Mouse (Mus musculus) heart, postnatal 0 days (tissue): ENCODE measurements at regions not wholly inside any gene's neighbourhood (a gene's known extent, or its start where the extent isn't known, plus 50 kb on each side); places are given as distances from the start of the nearest gene placed in this dataset.

Experiments
- ATAC-seq: fragments of 200-750 bp; cut with Nextera tagmentation; 2 replicates; pipeline ENCODE4 v1.8.0; 2017; ENCODE audit warnings: low read depth, moderate number of reproducible peaks, moderate library complexity; ENCODE audit not compliant: insufficient read depth
- DNase-seq: peaks from one replicate; pipeline ENCODE4 v3.0.0-alpha.2; 2016; ENCODE audit warnings: low spot score
- H3K27ac ChIP-seq: fragments of 300-500 bp; sonication (generic); 2 replicates; pipeline ENCODE4 v1.5.1; 2014; ENCODE audit warnings: low read depth, mild to moderate bottlenecking
- H3K27me3 ChIP-seq: fragments of 300-500 bp; sonication (generic); 2 replicates; pipeline ENCODE4 v1.6.1; 2014; ENCODE audit warnings: low read length, mixed read lengths; ENCODE audit not compliant: control insufficient read depth, insufficient read depth
- H3K36me3 ChIP-seq: fragments of 300-500 bp; sonication (generic); replicated peaks from 2 replicates; pipeline ENCODE4 v1.6.1; 2014; ENCODE audit warnings: low read length, mixed read lengths; ENCODE audit not compliant: control insufficient read depth, insufficient read depth
- H3K4me1 ChIP-seq: fragments of 300-500 bp; sonication (generic); 2 replicates; pipeline ENCODE4 v1.6.1; 2014; ENCODE audit warnings: antibody characterized with exemption; ENCODE audit not compliant: control insufficient read depth, insufficient read depth
- H3K4me2 ChIP-seq: fragments of 300-500 bp; sonication (generic); 2 replicates; pipeline ENCODE4 v1.6.1; 2014; ENCODE audit warnings: low read depth, mild to moderate bottlenecking, low read length, moderate library complexity
- H3K4me3 ChIP-seq: fragments of 300-500 bp; sonication (generic); 2 replicates; pipeline ENCODE4 v1.5.1; 2014; ENCODE audit warnings: low read depth, low read length
- H3K9ac ChIP-seq: fragments of 300-500 bp; sonication (generic); replicated peaks from 2 replicates; pipeline ENCODE4 v1.6.1; 2014; ENCODE audit warnings: low read depth, low read length, mixed read lengths
- H3K9me3 ChIP-seq: fragments of 300-500 bp; sonication (generic); replicated peaks from 2 replicates; pipeline ENCODE4 v1.6.1; 2016; ENCODE audit warnings: low read length; ENCODE audit not compliant: control insufficient read depth
- CTCF ChIP-seq: IDR thresholded peaks from 2 replicates; pipeline ENCODE4 v1.5.1; 2016; ENCODE audit warnings: antibody characterized with exemption, control low read depth, low read depth
- EP300 ChIP-seq: IDR thresholded peaks from 2 replicates; pipeline ENCODE4 v1.6.1; 2016; ENCODE audit warnings: antibody characterized with exemption, low read depth
- WGBS: fragments of 180-500 bp; shearing (Covaris S2); extraction: QIAGEN DNeasy Blood & Tissue Kit; methylation state at CpG from one replicate; pipeline ENCODE4 v1.1.7; 2014; 5-methylcytosine and 5-hydroxymethylcytosine counted together

DNA sequence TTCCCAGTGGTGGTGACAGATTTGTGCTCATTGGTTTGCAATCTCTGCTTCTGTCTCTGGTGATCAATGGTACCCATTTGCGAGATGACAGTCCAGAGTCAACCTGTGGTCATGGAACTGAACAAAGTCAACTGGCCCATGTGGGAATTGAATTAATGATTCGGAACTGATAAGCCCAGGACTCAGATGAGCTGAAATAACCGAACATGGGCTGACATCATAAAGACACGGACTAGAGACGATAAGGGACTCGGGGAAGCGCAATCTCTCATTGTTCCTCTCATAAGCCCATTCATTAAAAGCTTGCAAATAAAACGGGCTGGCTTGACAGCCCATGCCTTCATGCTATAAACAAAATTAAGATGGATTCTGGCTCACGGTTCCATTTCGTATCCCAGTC is 70.8 kb upstream of the Plcz1 start:
- 86% methylated on average over 10 of the region's 10 CpGs for WGBS
- Histone ChIP-seq H3K9me3 (no peaks in the 10 kb centered on the region), H3K36me3 (no peaks in the 10 kb centered on the region), H3K27ac (no peak overlapping the region), H3K4me2 (no peak overlapping the region), H3K4me1 (no peaks in the 10 kb centered on the region), H3K9ac (no peak overlapping the region), H3K4me3 (no peak overlapping the region), H3K27me3 (no peaks in the 10 kb centered on the region)
- ATAC-seq (no peak), DNase-seq (no peak)
- TF ChIP-seq EP300: no peak
- no peak for TF ChIP-seq CTCF

DNA sequence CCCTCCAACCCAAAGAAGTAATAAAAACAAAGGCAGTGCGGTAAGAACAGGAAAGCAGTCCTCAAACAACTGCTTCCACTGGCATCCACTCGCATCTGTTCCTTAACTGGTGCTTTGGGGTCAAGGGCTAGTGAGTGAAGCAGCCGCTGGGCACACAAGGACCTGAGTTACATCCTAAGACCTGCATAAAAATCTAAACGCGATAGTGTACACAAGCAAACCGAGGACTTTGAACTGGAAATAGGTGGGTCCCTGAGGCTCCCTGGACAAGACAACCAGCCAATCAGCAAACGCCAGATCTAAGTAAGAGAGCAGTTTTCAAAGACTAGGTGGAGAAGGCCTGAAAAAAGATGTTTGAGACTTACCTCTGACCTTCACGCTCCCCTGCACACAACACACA is 66.8 kb upstream of the Plcz1 start:
- H3K27me3 ChIP-seq: no peaks in the 10 kb centered on the region
- DNase-seq: no peak
- ATAC-seq: no peak
- TF ChIP-seq CTCF (no peak), EP300 (no peak)
- no peak overlapping the region for H3K9ac ChIP-seq
- H3K4me2 ChIP-seq: no peak overlapping the region
- no peaks in the 10 kb centered on the region for H3K36me3 ChIP-seq
- no peak overlapping the region for H3K4me3 ChIP-seq
- no peak overlapping the region for H3K27ac ChIP-seq
- no peaks in the 10 kb centered on the region for H3K4me1 ChIP-seq
- 56% methylated on average over 8 of the region's 8 CpGs for WGBS
- H3K9me3 ChIP-seq: no peaks in the 10 kb centered on the region

DNA sequence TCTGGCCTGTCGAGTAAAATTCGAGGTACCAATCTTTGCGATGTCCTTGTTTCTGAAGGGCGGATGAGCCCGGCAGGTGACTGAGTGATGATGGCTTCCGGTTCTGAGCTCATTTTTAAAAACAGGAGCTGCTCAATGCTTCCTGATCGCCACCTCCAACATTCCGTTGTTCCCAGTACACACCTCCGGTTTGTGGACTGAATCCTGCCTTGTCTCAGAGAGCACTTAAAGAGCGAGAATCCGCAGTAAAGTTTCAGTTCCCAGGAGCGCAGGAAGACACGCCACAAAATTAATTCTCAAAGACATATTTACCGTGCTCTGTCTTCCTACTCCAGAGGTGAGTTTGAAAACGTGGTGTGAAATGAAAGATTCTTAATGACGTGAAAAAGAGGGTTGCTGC is 66.4 kb upstream of the Plcz1 start:
- Histone ChIP-seq H3K4me2 (no peak overlapping the region), H3K9me3 (no peaks in the 10 kb centered on the region), H3K4me1 (no peaks in the 10 kb centered on the region), H3K27ac (no peak overlapping the region), H3K27me3 (no peaks in the 10 kb centered on the region), H3K36me3 (no peaks in the 10 kb centered on the region), H3K4me3 (no peak overlapping the region), H3K9ac (no peak overlapping the region)
- WGBS: 74% methylated on average over 16 of the region's 16 CpGs
- TF ChIP-seq CTCF (no peak), EP300 (no peak)
- no peak for ATAC-seq
- no peak for DNase-seq

DNA sequence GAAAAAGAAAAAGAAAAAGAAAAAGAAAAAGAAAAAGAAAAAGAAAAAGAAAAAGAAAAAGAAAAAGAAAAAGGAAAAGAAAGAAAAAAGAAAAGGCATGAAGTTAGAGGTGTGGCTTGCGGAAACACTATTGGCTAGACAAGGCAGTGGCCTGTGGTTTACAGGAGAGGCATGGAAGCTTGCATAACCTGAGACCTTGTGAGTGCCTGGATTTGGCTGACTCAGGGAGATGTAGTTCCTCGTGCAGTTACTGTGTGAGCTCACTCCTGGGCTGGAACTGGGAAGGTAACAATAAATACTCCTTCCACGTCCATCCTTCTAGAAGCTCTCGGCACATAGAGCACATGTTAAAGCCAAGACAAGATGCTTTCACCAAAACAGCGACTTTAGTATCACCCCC is 64.9 kb upstream of the Plcz1 start:
- DNase-seq: no peak
- ATAC-seq: no peak
- TF ChIP-seq EP300: no peak
- no peak for TF ChIP-seq CTCF
- H3K4me1 ChIP-seq: no peaks in the 10 kb centered on the region
- H3K4me2 ChIP-seq: no peak overlapping the region
- no peak overlapping the region for H3K4me3 ChIP-seq
- no peaks in the 10 kb centered on the region for H3K27me3 ChIP-seq
- H3K36me3 ChIP-seq: no peaks in the 10 kb centered on the region
- no peak overlapping the region for H3K9ac ChIP-seq
- H3K27ac ChIP-seq: no peak overlapping the region
- 77% methylated on average over 5 of the region's 5 CpGs for WGBS
- H3K9me3 ChIP-seq: no peaks in the 10 kb centered on the region

GRCm38 (mm10) chr6:140102043-140102442 is 60.8 kb upstream of the Plcz1 start:
- Histone ChIP-seq H3K9me3 (no peaks in the 10 kb centered on the region), H3K4me1 (no peaks in the 10 kb centered on the region), H3K9ac (no peak overlapping the region), H3K27ac (no peak overlapping the region), H3K4me2 (no peak overlapping the region), H3K27me3 (no peaks in the 10 kb centered on the region), H3K4me3 (no peak overlapping the region), H3K36me3 (no peaks in the 10 kb centered on the region)
- TF ChIP-seq EP300 (no peak), CTCF (no peak)
- ATAC-seq: no peak
- WGBS: 55% methylated on average over 6 of the region's 6 CpGs
- DNase-seq: no peak

- H3K9ac ChIP-seq: no peak overlapping the region
- H3K36me3 ChIP-seq: no peaks in the 10 kb centered on the region
- peaks cover 7% of the 10 kb centered on the region; the same call in 1 of the 2 replicates for H3K4me1 ChIP-seq
- 0 out of 2 replicates have a peak overlapping the region, but pooled peaks have one; percentile 14 for H3K4me2 ChIP-seq
- H3K27ac ChIP-seq: peak overlapping the region; percentile 39
- ATAC-seq (peak; percentile 94), DNase-seq (peak; percentile 75)
- 25% methylated on average over 10 of the region's 10 CpGs for WGBS
- H3K27me3 ChIP-seq: no peaks in the 10 kb centered on the region
- TF ChIP-seq EP300 (no peak), CTCF (peak; percentile 31)
- H3K9me3 ChIP-seq: no peaks in the 10 kb centered on the region
- H3K4me3 ChIP-seq: no peak overlapping the region
Observed at GRCm38 (mm10) chr6:140095416-140095815, 54.2 kb upstream of the Plcz1 start.
